Mouse (Mus musculus) midbrain, embryonic 14.5 days (tissue): Measurements from ENCODE around the gene Pidd1. TPM values are rescaled to one million over a fixed set of nuclear protein-coding genes. Genes with fewer than 3 reads are reported as not detected.

Experiments used
- ATAC-seq: fragments of 200-750 bp; cut with Nextera tagmentation; 2 replicates; pipeline ENCODE4 v1.8.0; 2017; ENCODE audit warnings: moderate number of reproducible peaks, moderate library complexity; ENCODE audit not compliant: low FRiP score, low TSS enrichment
- DNase-seq: peaks from one replicate; pipeline ENCODE4 v3.0.0-alpha.2; 2015
- H3K27ac ChIP-seq: fragments of 300-500 bp; sonication (generic); replicated peaks from 2 replicates; pipeline ENCODE4 v1.5.1; 2014; ENCODE audit warnings: mild to moderate bottlenecking, low read depth, low read length, moderate library complexity
- H3K27me3 ChIP-seq: fragments of 300-500 bp; sonication (generic); 2 replicates; pipeline ENCODE4 v1.6.1; 2014; ENCODE audit warnings: low read length, control low read depth, mixed read lengths; ENCODE audit not compliant: control insufficient read depth, insufficient read depth
- H3K36me3 ChIP-seq: fragments of 300-500 bp; sonication (generic); 2 replicates; pipeline ENCODE4 v1.6.1; 2014; ENCODE audit warnings: low read length, control low read depth; ENCODE audit not compliant: control insufficient read depth, insufficient read depth
- H3K4me1 ChIP-seq: fragments of 300-500 bp; sonication (generic); 2 replicates; pipeline ENCODE4 v1.6.1; 2014; ENCODE audit warnings: mild to moderate bottlenecking, antibody characterized with exemption, low read length, control low read depth; ENCODE audit not compliant: control insufficient read depth, insufficient read depth
- H3K4me2 ChIP-seq: fragments of 300-500 bp; sonication (generic); 2 replicates; pipeline ENCODE4 v1.6.1; 2014; ENCODE audit warnings: mild to moderate bottlenecking, low read length, moderate library complexity
- H3K4me3 ChIP-seq: fragments of 300-500 bp; sonication (generic); replicated peaks from 2 replicates; pipeline ENCODE4 v1.5.1; 2014; ENCODE audit warnings: low read depth, low read length
- H3K9ac ChIP-seq: fragments of 300-500 bp; sonication (generic); replicated peaks from 2 replicates; pipeline ENCODE4 v1.6.1; 2014; ENCODE audit warnings: mild to moderate bottlenecking, low read length, moderate library complexity
- H3K9me3 ChIP-seq: fragments of 300-500 bp; sonication (generic); 2 replicates; pipeline ENCODE4 v1.6.1; 2016; ENCODE audit warnings: low read length, control low read depth, mixed read lengths; ENCODE audit not compliant: control insufficient read depth
- WGBS: fragments of 180-500 bp; shearing (Covaris S2); extraction: QIAGEN DNeasy Blood & Tissue Kit; methylation state at CpG from one replicate; pipeline ENCODE4 v1.1.7; 2014; 5-methylcytosine and 5-hydroxymethylcytosine counted together
- polyA plus RNA-seq: library from polyadenylated mRNA; unstranded; fragments of >200 nt; fragmentation: Nextera tagmentation; extraction: Ambion mirVana; gene quantifications from 2 replicates; pipeline ENCODE4 v1.2.1, GENCODE M21; 2014

Pidd1 gene
- polyA plus RNA-seq, 1 experiment from 2014 or later: 3.6 TPM

DNA sequence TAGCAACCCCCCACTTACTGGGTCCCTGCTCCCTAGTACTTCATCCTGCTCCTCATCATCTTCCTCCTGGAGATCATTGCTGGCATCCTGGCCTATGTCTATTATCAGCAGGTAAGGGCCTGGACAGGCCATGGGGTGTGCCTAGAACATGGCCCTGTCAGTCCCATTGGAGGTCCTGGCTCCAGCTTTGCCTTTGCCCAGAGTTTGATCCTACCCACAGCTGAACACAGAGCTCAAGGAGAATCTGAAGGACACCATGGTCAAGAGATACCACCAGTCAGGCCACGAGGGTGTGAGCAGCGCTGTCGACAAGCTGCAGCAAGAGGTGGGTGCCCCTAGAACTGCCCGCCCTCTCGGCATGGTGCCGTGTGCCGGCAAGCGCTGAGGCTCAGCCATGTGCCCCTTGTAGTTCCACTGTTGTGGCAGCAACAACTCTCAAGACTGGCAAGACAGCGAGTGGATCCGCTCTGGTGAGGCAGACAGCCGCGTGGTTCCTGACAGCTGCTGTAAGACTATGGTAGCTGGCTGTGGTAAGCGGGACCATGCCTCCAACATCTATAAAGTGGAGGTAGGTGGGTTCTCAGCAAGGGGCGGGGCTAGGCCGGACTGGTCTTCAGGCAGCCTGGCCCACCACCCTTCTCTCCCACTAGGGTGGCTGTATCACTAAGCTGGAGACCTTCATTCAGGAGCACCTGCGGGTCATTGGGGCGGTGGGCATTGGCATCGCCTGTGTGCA, 26.2 kb upstream of the Pidd1 start:
- Histone ChIP-seq H3K9me3 (no peaks in the 10 kb centered on the region), H3K27ac (no peak overlapping the region), H3K4me3 (0 out of 2 replicates have a peak overlapping the region, but pooled peaks have one; percentile 54), H3K27me3 (peaks cover 22% of the 10 kb centered on the region), H3K4me2 (peak overlapping the region; percentile 67), H3K9ac (peak overlapping the region; percentile 75; the same call in 1 of the 2 replicates), H3K4me1 (peaks cover 40% of the 10 kb centered on the region), H3K36me3 (peaks cover 29% of the 10 kb centered on the region)
- DNase-seq (no peak), ATAC-seq (no peak)
- 89% methylated on average over 18 of the region's 18 CpGs for WGBS

DNA sequence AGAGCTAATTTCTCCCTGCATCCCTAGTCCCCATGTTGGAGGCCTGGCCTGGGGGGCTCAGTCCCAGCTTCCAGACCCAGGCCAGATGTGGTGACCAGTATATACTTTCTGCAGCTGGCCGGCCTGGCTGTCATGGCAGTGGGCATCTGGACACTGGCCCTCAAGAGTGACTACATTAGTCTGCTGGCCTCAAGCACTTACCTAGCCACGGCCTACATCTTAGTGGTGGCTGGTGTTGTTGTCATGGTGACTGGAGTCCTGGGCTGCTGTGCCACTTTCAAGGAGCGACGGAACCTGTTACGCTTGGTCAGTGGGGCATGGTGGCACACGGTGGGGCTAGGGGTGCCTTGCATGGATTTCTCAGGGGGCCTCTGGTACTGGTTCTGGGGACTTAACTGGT, 25.5 kb upstream of the Pidd1 start:
- 41% methylated on average over 6 of the region's 6 CpGs for WGBS
- Histone ChIP-seq H3K4me1 (peaks cover 39% of the 10 kb centered on the region), H3K4me2 (peak overlapping the region; percentile 67), H3K27me3 (peaks cover 29% of the 10 kb centered on the region), H3K4me3 (peak overlapping the region; percentile 54), H3K9ac (peak overlapping the region; percentile 75; the same call in 1 of the 2 replicates), H3K27ac (peak overlapping the region; percentile 84), H3K36me3 (peaks cover 29% of the 10 kb centered on the region), H3K9me3 (no peaks in the 10 kb centered on the region)
- DNase-seq: no peak
- no peak for ATAC-seq

DNA sequence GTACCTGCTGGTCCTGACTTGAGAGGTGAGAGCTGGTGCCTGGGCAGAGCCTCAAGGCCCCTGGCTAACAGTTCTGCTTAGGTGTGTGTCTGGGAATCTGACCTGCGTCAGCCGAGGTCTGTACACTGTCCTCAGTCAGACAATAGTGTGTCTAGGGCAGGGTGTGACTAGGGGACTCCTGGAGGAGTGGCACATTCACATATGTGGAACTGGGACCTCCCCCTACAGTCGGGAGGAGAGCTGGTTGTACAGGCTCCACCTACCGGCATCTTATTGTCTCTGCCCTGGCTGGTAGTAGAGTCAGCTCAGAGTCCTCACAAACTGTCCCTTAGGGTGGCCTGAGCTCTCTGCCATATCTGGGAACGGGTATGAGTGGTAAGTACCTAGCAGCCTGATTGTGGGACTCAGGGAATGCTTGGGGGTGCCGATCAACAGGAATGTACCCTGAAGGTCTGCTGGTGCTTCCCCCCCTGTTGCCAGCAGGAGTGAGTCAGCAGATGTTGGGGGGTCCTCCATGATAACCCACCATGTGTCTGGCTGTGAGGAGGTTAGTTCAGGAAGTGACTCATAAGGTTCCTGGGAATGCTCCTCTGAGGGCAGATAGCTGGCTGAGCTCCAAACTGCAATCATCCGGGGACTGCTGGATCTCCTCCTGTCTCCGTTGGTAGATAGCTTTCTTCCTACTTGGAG, 24.8 kb upstream of the Pidd1 start:
- ATAC-seq (peak; percentile 80), DNase-seq (peak; percentile 84)
- Histone ChIP-seq H3K27ac (peak overlapping the region; percentile 84), H3K4me3 (peak overlapping the region; percentile 54), H3K4me1 (peaks cover 32% of the 10 kb centered on the region), H3K4me2 (peak overlapping the region; percentile 67), H3K9ac (peak overlapping the region; percentile 75), H3K36me3 (peaks cover 29% of the 10 kb centered on the region), H3K9me3 (no peaks in the 10 kb centered on the region), H3K27me3 (peaks cover 36% of the 10 kb centered on the region)
- 18% methylated on average over 8 of the region's 8 CpGs for WGBS

DNA sequence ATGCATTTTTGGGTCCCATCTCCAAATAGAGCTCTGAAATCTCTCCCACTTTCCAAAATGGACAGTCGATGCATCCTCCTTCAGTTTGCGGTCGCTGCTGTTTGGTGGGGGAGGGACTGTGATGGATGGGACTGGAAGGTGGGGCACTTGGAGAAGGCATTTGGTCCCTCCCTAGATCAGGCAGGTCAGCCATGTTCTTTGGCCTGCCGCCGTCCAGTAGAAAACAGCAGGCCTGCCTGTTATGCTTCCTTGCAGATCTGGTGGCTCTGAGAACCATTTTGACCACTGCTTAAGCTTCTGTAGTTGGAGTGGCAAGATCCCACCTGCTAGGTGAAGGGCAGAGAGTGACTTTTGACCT, 24.3 kb upstream of the Pidd1 start:
- ATAC-seq (peak; percentile 38; the same call in 1 of the 2 replicates), DNase-seq (peak; percentile 30)
- Histone ChIP-seq H3K4me3 (peak overlapping the region; percentile 54), H3K4me2 (peak overlapping the region; percentile 67), H3K36me3 (peaks cover 29% of the 10 kb centered on the region), H3K9ac (peak overlapping the region; percentile 75), H3K9me3 (no peaks in the 10 kb centered on the region), H3K27ac (peak overlapping the region; percentile 84), H3K4me1 (peaks cover 31% of the 10 kb centered on the region), H3K27me3 (peaks cover 41% of the 10 kb centered on the region)
- WGBS: 21% methylated on average over 5 of the region's 5 CpGs

DNA sequence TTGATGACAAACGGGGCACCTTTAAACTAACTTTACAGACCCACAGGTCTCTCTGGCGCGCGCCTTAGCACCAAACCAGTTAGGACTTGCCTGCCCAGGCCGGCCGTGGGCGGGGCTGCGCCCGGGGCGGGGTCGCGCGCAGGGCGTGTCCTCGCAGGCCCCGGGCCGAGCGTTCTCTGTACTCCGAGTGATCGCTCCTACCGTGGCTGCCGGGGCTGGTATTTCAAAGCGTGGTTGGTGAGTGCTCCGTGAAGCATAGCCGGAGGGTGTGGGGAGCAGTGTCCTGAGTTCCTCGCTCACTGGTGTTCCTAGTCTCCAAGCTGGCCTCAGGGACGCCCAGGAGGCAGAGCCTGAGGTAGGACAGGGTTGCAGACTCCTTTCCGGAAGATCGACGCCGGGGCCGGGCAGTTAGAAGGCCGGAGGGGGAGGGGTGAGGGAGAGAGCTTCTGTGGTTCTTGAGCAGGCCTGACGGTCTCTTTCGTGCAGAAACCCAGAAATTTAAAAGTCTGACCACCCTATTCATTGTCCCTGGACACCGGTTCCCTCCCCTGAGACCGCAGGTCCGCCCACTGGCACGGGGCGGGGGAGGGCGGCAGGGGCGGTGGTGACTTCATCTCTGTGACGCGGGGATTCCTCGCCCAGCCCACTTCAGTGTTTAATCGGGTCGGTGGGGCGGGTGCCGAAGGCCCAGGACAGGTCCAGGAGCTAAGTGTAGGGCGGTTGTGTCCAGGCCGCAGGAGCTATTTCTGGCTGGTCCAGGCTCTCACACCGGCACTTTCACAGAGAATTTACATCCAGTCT, 23.6 kb upstream of the Pidd1 start, which contains the start of gene Cd151:
Gene Cd151, plus strand, starts transcription at position 163 of the 801 bp plus-strand sequence.
- peaks cover 24% of the 10 kb centered on the region for H3K36me3 ChIP-seq
- peak within 1 kb of the TSS; percentile 67 for H3K4me2 ChIP-seq
- H3K4me1 ChIP-seq: peaks cover 31% of the 10 kb centered on the region
- H3K27me3 ChIP-seq: peaks cover 48% of the 10 kb centered on the region
- peak; percentile 81 for DNase-seq
- peak; percentile 59 for ATAC-seq
- peak within 1 kb of the TSS; percentile 75 for H3K9ac ChIP-seq
- peak within 1 kb of the TSS; percentile 84 for H3K27ac ChIP-seq
- no peaks in the 10 kb centered on the region for H3K9me3 ChIP-seq
- under 1% methylated on average over 52 of the region's 52 CpGs for WGBS
- H3K4me3 ChIP-seq: peak within 1 kb of the TSS; percentile 54

DNA sequence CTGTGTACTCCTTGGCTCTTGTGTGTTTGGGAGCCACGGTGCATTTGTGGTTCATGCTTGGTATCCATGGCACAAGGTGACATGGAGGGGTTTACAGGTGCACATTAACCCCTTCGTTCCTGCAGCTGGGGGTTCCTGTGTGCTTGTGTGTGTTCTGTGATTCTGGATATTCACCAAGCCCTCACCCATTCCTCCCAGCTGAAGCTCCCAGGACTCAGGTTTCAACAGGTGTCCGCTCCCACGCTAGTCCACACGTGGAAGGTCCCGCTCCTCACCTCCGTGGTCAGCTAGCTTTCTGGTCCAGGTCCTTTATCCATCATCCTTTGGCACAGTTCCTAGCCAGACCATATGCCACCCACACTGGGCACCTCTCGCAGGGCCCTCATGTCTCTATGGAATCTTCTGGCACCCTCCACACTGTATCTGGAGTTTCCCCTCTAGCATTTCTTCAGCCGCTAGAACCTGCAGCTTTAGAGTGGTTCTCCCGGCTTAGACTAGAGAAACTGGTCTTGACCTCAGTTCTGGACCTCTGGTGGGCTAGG, 22.9 kb upstream of the Pidd1 start:
- ATAC-seq (no peak), DNase-seq (no peak)
- Histone ChIP-seq H3K4me2 (peak overlapping the region; percentile 67), H3K36me3 (peaks cover 19% of the 10 kb centered on the region), H3K9ac (peak overlapping the region; percentile 75), H3K4me1 (peaks cover 31% of the 10 kb centered on the region), H3K27ac (no peak overlapping the region), H3K4me3 (peak overlapping the region; percentile 54), H3K9me3 (no peaks in the 10 kb centered on the region), H3K27me3 (peaks cover 56% of the 10 kb centered on the region)
- WGBS: 67% methylated on average over 10 of the region's 10 CpGs

DNA sequence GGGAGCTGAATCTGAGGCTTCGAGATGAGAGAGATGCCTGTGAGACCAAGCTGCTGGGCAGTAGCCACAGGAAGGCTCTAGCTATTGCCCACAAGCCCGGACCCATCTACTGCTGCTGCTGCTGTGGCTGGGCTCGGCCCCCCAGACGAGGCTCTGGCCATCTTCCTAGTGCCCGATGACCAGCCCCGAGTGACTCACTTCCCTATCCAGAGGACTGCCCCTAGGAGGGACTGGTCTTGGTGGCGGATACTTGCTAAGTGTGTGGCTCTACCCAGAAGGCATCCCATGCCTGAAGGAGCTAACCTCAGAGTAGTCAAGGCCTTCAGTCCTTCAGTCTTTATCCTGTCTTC, 22.2 kb upstream of the Pidd1 start:
- DNase-seq: no peak
- Histone ChIP-seq H3K27me3 (peaks cover 62% of the 10 kb centered on the region), H3K4me1 (peaks cover 31% of the 10 kb centered on the region), H3K36me3 (peaks cover 13% of the 10 kb centered on the region), H3K27ac (no peak overlapping the region), H3K4me2 (no peak overlapping the region), H3K4me3 (no peak overlapping the region), H3K9me3 (no peaks in the 10 kb centered on the region), H3K9ac (no peak overlapping the region)
- WGBS: 74% methylated on average over 7 of the region's 7 CpGs
- ATAC-seq: no peak

DNA sequence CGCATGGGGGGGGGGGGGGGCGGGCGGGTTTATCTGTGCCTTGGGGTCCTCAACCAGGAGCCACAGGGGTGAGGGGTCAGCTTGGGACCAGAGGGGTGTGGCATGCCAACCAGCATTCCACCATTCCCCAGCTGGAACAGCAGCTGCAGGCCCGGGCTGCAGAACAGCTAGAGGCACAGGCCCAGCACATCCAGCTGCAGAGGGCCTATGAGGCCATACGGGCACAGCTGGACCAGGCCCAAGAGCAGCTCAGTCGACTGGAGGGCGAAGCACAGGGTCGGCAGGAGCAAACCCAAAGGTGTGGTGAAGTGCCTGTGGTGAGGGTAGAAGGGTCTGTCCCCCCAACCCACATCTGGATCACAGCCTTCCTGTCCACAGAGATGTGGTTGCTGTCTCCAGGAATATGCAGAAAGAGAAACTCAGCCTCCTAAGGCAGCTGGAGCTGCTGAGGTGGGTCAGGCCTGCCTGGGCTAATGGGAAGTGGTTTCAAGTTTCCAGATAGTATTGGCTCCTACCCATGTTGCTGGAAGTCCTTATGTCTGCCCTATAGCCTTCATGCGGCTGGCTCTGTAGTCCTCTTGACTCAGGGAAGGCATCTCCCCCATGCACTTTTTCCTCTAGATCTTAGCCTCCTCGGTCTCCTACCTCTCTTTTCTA, 21.7 kb upstream of the Pidd1 start:
- ATAC-seq (no peak), DNase-seq (no peak)
- Histone ChIP-seq H3K36me3 (peaks cover 8% of the 10 kb centered on the region), H3K4me2 (no peak overlapping the region), H3K27me3 (peaks cover 67% of the 10 kb centered on the region), H3K4me3 (no peak overlapping the region), H3K9me3 (no peaks in the 10 kb centered on the region), H3K27ac (no peak overlapping the region), H3K4me1 (peaks cover 31% of the 10 kb centered on the region), H3K9ac (no peak overlapping the region; the same call in 1 of the 2 replicates)
- whole genome bisulfite sequencing: 36% methylated on average over 10 of the region's 10 CpGs
